Mouse (Mus musculus) erythroblast, embryonic 14.5 days (primary cell): ENCODE data around the gene Plxna2. TPM values are rescaled to one million over a fixed set of nuclear protein-coding genes. Genes with fewer than 3 reads are reported as not detected.

Source experiments
- H3K27me3 ChIP-seq: 2 replicates; pipeline ENCODE4 v1.6.1; 2012; ENCODE audit warnings: inconsistent platforms; ENCODE audit not compliant: control insufficient read depth
- H3K36me3 ChIP-seq: 2 replicates; pipeline ENCODE4 v1.6.1; 2012; ENCODE audit warnings: mild to moderate bottlenecking, inconsistent platforms; ENCODE audit not compliant: control insufficient read depth
- H3K4me1 ChIP-seq: 2 replicates; pipeline ENCODE4 v1.6.1; 2012; ENCODE audit warnings: inconsistent platforms; ENCODE audit not compliant: control insufficient read depth
- H3K4me3 ChIP-seq: replicated peaks from 2 replicates; pipeline ENCODE3; 2012; ENCODE audit warnings: moderate library complexity, mild to moderate bottlenecking, inconsistent platforms
- H3K9me3 ChIP-seq: 2 replicates; pipeline ENCODE4 v1.6.1; 2012; ENCODE audit warnings: low read length, inconsistent platforms, mixed read lengths; ENCODE audit not compliant: control insufficient read depth
- GATA1 ChIP-seq: IDR thresholded peaks from 2 replicates; pipeline ENCODE4 v1.6.1; 2012; ENCODE audit warnings: low read length, inconsistent platforms, mixed read lengths
- TAL1 ChIP-seq: IDR thresholded peaks from 3 replicates; pipeline ENCODE4 v1.6.1; 2012; ENCODE audit warnings: low read length, inconsistent platforms, mixed read lengths
- polyA plus RNA-seq: library from polyadenylated mRNA; stranded (reverse); fragments of >175 nt; gene quantifications from 2 replicates; pipeline ENCODE4 v1.2.3, GENCODE M21; 2012

Plxna2 gene
- polyA plus RNA-seq, 1 experiment = 0.06 TPM

DNA sequence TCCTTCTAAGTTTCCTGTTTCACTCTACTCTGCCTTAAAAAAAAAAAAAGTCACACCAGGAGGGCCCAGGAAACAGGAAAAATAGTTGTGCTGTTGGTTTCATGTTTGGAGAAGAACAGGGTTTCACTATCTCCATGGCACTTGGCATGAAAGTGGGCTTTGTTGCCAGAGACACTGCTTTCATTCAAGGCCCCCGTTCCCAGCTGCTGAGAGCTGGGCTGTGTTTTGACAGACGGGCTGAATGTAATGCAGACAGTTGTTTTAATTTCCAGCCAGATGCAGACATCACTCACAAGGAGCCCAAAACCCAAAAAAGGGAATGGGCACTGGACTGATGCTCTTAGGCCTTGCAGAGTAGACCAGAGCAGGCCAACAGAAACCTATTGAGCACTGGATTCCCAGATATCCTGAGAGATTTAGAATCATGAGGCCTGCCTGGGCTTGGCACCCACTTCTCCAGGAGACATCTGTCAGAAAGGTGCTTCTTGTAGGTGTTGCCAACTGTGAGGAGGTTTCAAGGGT is 124.9 kb downstream of the Plxna2 start:
- Histone ChIP-seq H3K27me3 (no peaks in the 10 kb centered on the region), H3K4me1 (peaks cover 1% of the 10 kb centered on the region; the same call in 1 of the 2 replicates), H3K9me3 (no peaks in the 10 kb centered on the region), H3K36me3 (no peaks in the 10 kb centered on the region), H3K4me3 (no peak overlapping the region)
- no peak for TF ChIP-seq GATA1
- no peak for TF ChIP-seq TAL1

DNA sequence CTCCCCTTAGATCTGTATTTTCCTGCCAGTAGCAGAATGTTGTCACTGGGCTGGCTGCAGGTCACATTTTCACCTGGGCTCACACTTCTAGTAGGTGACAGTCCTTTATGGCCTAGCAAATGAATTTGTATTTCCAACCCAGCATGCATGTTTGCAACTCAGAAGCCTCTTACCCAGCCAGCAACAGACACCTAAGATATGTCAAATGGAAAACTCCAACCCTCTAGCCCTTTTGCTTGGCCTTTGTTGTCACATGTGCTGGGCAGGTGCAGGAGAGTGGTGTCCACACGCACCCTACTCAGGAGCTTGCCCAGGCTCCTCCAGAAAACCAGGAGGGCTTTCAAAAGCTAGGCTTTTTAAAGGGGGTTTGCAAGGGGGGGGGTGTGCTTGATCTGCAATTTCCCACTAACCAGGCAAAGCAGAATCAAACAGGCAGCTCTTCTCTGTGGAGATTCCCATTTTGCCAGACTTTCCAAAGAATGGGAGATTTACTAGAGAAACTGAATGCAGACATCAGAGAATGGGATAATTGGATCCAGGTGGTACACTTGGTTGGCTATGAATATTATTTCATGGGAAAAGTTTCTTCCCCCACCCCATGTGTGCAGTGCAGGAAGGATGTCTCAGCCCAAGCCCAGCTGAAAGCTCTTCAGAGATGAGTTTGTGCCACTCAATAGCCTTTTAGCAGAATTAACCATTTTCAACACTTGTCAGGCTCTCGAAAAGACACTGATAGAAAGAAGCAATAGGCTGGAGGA is 127.3 kb downstream of the Plxna2 start:
- H3K27me3 ChIP-seq = no peaks in the 10 kb centered on the region
- H3K4me3 ChIP-seq = no peak overlapping the region
- H3K9me3 ChIP-seq = no peaks in the 10 kb centered on the region
- no peak for TF ChIP-seq TAL1
- no peak for TF ChIP-seq GATA1
- H3K4me1 ChIP-seq = no peaks in the 10 kb centered on the region
- H3K36me3 ChIP-seq = 0 out of 2 replicates have a peak, but pooled peaks cover 2% of the 10 kb centered on the region

- H3K4me3 ChIP-seq = no peak overlapping the region
- TF ChIP-seq GATA1 (no peak), TAL1 (no peak)
- H3K36me3 ChIP-seq = peaks cover 2% of the 10 kb centered on the region; the same call in 1 of the 2 replicates
- H3K9me3 ChIP-seq = no peaks in the 10 kb centered on the region
- H3K27me3 ChIP-seq = no peaks in the 10 kb centered on the region
- H3K4me1 ChIP-seq = no peaks in the 10 kb centered on the region
Measured at GRCm38 (mm10) chr1:194746332-194747249, 128.6 kb downstream of the Plxna2 start.

- no peaks in the 10 kb centered on the region for H3K27me3 ChIP-seq
- H3K36me3 ChIP-seq = peaks cover 2% of the 10 kb centered on the region; the same call in 1 of the 2 replicates
- H3K4me1 ChIP-seq = no peaks in the 10 kb centered on the region
- no peaks in the 10 kb centered on the region for H3K9me3 ChIP-seq
- TF ChIP-seq GATA1 = no peak
- TF ChIP-seq TAL1 = no peak
- H3K4me3 ChIP-seq = no peak overlapping the region
Measured at GRCm38 (mm10) chr1:194747258-194747657, 129.2 kb downstream of the Plxna2 start.

- H3K4me1 ChIP-seq = no peaks in the 10 kb centered on the region
- H3K9me3 ChIP-seq = no peaks in the 10 kb centered on the region
- H3K27me3 ChIP-seq = no peaks in the 10 kb centered on the region
- no peak overlapping the region for H3K4me3 ChIP-seq
- peaks cover 4% of the 10 kb centered on the region; the same call in 1 of the 2 replicates for H3K36me3 ChIP-seq
- TF ChIP-seq TAL1 = no peak
- no peak for TF ChIP-seq GATA1
Measured at GRCm38 (mm10) chr1:194753168-194753567, 135.2 kb downstream of the Plxna2 start.

DNA sequence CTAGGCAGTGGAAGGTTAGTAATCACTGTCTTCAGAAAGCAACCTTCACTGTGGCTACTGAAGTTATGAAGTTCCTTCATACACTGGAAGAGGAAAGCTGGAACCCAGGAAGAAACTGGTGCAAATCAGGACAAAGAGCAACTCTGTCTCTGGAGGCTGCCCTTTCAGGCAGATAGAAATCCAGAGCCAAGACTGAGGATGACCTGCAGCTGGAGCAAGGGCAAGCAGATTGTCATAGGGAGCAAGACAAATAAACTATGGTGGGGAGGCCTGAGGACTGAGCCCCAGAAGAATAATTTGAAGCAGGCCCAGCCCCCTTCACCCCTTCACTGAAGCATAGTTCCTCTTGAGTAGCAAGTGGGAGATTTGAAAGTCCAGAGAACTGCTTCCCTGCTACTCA is 138.0 kb downstream of the Plxna2 start:
- Histone ChIP-seq H3K36me3 (peaks cover 2% of the 10 kb centered on the region; the same call in 1 of the 2 replicates), H3K27me3 (no peaks in the 10 kb centered on the region), H3K4me3 (no peak overlapping the region), H3K9me3 (no peaks in the 10 kb centered on the region), H3K4me1 (0 out of 2 replicates have a peak, but pooled peaks cover 1% of the 10 kb centered on the region)
- no peak for TF ChIP-seq GATA1
- TF ChIP-seq TAL1 = no peak

DNA sequence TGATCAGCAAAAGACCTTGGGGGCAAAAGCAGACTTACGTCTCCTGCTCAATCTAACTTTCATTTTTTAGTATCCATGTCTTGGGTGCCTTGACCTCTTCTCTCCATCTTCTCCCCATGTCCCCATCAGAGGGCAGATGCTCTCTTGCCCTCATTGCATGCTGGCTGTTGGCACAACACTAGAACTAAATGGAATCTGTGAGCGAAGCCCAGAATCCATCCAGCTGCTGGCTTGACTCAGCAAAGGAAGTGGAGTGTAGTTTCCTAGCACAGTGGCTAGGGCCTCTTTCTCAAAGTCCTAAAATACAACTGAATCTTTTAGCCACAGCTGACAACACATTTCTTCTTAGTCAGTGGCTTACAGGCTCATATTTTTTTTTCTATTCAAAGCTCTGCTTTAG is 138.4 kb downstream of the Plxna2 start:
- Histone ChIP-seq H3K4me1 (0 out of 2 replicates have a peak, but pooled peaks cover 1% of the 10 kb centered on the region), H3K36me3 (peaks cover 2% of the 10 kb centered on the region; the same call in 1 of the 2 replicates), H3K9me3 (no peaks in the 10 kb centered on the region), H3K27me3 (no peaks in the 10 kb centered on the region), H3K4me3 (no peak overlapping the region)
- TF ChIP-seq TAL1 (no peak), GATA1 (no peak)

DNA sequence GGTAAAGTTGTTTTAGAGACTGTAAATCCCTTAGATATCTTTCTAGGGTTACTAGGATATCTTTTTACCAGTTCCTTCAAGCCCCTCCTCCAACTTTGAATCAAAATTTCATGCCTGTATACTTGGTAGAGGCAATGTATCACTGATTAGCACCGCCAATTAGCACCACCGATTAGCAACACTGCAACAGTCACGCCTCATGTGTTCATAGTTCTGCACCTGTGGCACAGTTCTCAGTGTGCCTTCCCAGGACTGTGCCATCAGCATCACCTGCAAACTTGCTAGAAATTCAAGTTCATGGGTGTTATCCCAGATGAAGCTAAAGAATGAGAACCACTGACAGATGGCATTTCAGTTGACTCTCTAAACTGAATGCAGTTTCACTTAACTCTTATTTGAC is 138.8 kb downstream of the Plxna2 start:
- Histone ChIP-seq H3K9me3 (no peaks in the 10 kb centered on the region), H3K36me3 (peaks cover 2% of the 10 kb centered on the region; the same call in 1 of the 2 replicates), H3K4me1 (peaks cover 5% of the 10 kb centered on the region), H3K27me3 (no peaks in the 10 kb centered on the region), H3K4me3 (no peak overlapping the region)
- TF ChIP-seq GATA1 (no peak), TAL1 (no peak)
